Mouse (Mus musculus) midbrain, embryonic 16.5 days (tissue): Measurements from ENCODE around the gene Sgo1. TPM values are rescaled to one million over a fixed set of nuclear protein-coding genes. Genes with fewer than 3 reads are reported as not detected.

Experiments
- ATAC-seq: fragments of 200-750 bp; cut with Nextera tagmentation; 2 replicates; pipeline ENCODE4 v1.8.0; 2017; ENCODE audit warnings: moderate TSS enrichment
- H3K27ac ChIP-seq: fragments of 300-500 bp; sonication (generic); 2 replicates; pipeline ENCODE4 v1.5.1; 2014; ENCODE audit warnings: mild to moderate bottlenecking, low read length, mixed read lengths
- H3K27me3 ChIP-seq: fragments of 300-500 bp; sonication (generic); 2 replicates; pipeline ENCODE4 v1.6.1; 2014; ENCODE audit warnings: low read depth, low read length, mixed read lengths; ENCODE audit not compliant: control insufficient read depth, insufficient read depth
- H3K36me3 ChIP-seq: fragments of 300-500 bp; sonication (generic); 2 replicates; pipeline ENCODE4 v1.6.1; 2014; ENCODE audit warnings: mild to moderate bottlenecking, low read length, moderate library complexity, mixed read lengths; ENCODE audit not compliant: control insufficient read depth, insufficient read depth
- H3K4me1 ChIP-seq: fragments of 300-500 bp; sonication (generic); 2 replicates; pipeline ENCODE4 v1.6.1; 2014; ENCODE audit warnings: mild to moderate bottlenecking, low read length, mixed read lengths; ENCODE audit not compliant: control insufficient read depth, insufficient read depth
- H3K4me2 ChIP-seq: fragments of 300-500 bp; sonication (generic); 2 replicates; pipeline ENCODE4 v1.6.1; 2014; ENCODE audit warnings: mild to moderate bottlenecking, low read length, mixed read lengths
- H3K4me3 ChIP-seq: fragments of 300-500 bp; sonication (generic); 2 replicates; pipeline ENCODE4 v1.5.1; 2014; ENCODE audit warnings: low read depth, mild to moderate bottlenecking, low read length, moderate library complexity, mixed read lengths
- H3K9ac ChIP-seq: fragments of 300-500 bp; sonication (generic); 2 replicates; pipeline ENCODE4 v1.6.1; 2014; ENCODE audit warnings: low read depth, low read length, mixed read lengths
- H3K9me3 ChIP-seq: fragments of 300-500 bp; sonication (generic); replicated peaks from 2 replicates; pipeline ENCODE4 v1.6.1; 2014; ENCODE audit warnings: mild to moderate bottlenecking, low read length, mixed read lengths; ENCODE audit not compliant: control insufficient read depth, poor library complexity, severe bottlenecking
- WGBS: fragments of 180-500 bp; shearing (Covaris S2); extraction: QIAGEN DNeasy Blood & Tissue Kit; methylation state at CpG from one replicate; pipeline ENCODE4 v1.1.7; 2014; 5-methylcytosine and 5-hydroxymethylcytosine counted together
- polyA plus RNA-seq: library from polyadenylated mRNA; unstranded; fragments of >200 nt; fragmentation: Nextera tagmentation; extraction: Ambion mirVana; gene quantifications from 2 replicates; pipeline ENCODE4 v1.2.1, GENCODE M21; 2015

Gene Sgo1
- polyA plus RNA-seq, 1 experiment from 2014 or later = 2.5 TPM

GRCm38 (mm10) chr17:53626160-53626559 lies 63.0 kb downstream of the Sgo1 start:
- Histone ChIP-seq H3K27me3 (no peaks in the 10 kb centered on the region), H3K4me1 (no peaks in the 10 kb centered on the region), H3K9ac (no peak overlapping the region), H3K9me3 (no peaks in the 10 kb centered on the region), H3K36me3 (no peaks in the 10 kb centered on the region), H3K4me2 (no peak overlapping the region), H3K27ac (no peak overlapping the region), H3K4me3 (no peak overlapping the region)
- WGBS = 92% methylated on average over 3 of the region's 3 CpGs
- no peak for ATAC-seq

Other genes with a start within 250 kb of the Sgo1 start
- 1.1 and 1.5 TPM in 2 replicates for gene Efhb, start 226.0 kb downstream of the Sgo1 start, polyA plus RNA-seq
- gene Rab5a, start 210.1 kb downstream of the Sgo1 start, polyA plus RNA-seq = 99.4 and 101 TPM in 2 replicates
- 0.46 and 0.50 TPM in 2 replicates for gene Pp2d1, start 149.9 kb downstream of the Sgo1 start, polyA plus RNA-seq
- 7.2 and 8.7 TPM in 2 replicates for gene Kat2b, start 122.5 kb downstream of the Sgo1 start, polyA plus RNA-seq
- not detected in 2 replicates for gene Sult1c2, start 157.0 kb upstream of the Sgo1 start, polyA plus RNA-seq